Mouse (Mus musculus) liver, embryonic 14.5 days (tissue): Measurements from ENCODE around the gene Rln1.

Source experiments
- CTCF ChIP-seq: IDR thresholded peaks from 2 replicates; pipeline ENCODE4 v1.5.1; 2016; ENCODE audit warnings: antibody characterized with exemption, low read depth, control low read depth
- EP300 ChIP-seq: IDR thresholded peaks from 2 replicates; pipeline ENCODE4 v1.6.1; 2016; ENCODE audit warnings: antibody characterized with exemption, low read depth

- TF ChIP-seq CTCF (no peak), EP300 (no peak)
Observed at GRCm38 (mm10) chr19:29287863-29288262, 46.6 kb downstream of the Rln1 start.
